Mouse (Mus musculus): ENCODE results near the gene Psmd4.
A peak's percentile ranks its signal among the peaks of the same experiment; 100 is the strongest.

- peak in 2 of 3 experiments; percentile 53 to 79 for TF ChIP-seq MYOD1 (IDR thresholded peaks at IDR 0.05; ENCODE audit: control insufficient read depth in 1 of 3, insufficient read length in 2 of 3, low read depth in 2 of 3)
- TF ChIP-seq POLR2A (IDR thresholded peaks at IDR 0.05; ENCODE audit: insufficient read length, low read depth), result peak; percentile 95
- TF ChIP-seq E2F4 (IDR thresholded peaks at IDR 0.05; ENCODE audit: insufficient read depth), result no peak
Measured at GRCm38 (mm10) chr3:95042166-95042837, at the start of gene Psmd4.
